Mouse (Mus musculus) kidney, adult 2 months (tissue): ENCODE data around the gene Sufu. TPM values are rescaled to one million over a fixed set of nuclear protein-coding genes. Genes with fewer than 3 reads are reported as not detected.

Source experiments
- DNase-seq: peaks from one replicate; pipeline ENCODE4 v3.0.0; 2021
- H3K27ac ChIP-seq: fragments of 200-500 bp; 2 replicates; pipeline ENCODE4 v1.5.1; 2012; ENCODE audit warnings: low read depth, low read length, control low read depth, inconsistent platforms; ENCODE audit not compliant: insufficient read depth
- H3K27me3 ChIP-seq: fragments of 200-500 bp; replicated peaks from 2 replicates; pipeline ENCODE4 v1.6.1; 2012; ENCODE audit warnings: mild to moderate bottlenecking, moderate library complexity, low read length, inconsistent platforms; ENCODE audit not compliant: control insufficient read depth, insufficient read depth
- H3K36me3 ChIP-seq: fragments of 200-500 bp; 2 replicates; pipeline ENCODE4 v1.6.1; 2012; ENCODE audit warnings: mild to moderate bottlenecking, moderate library complexity, low read length, inconsistent platforms; ENCODE audit not compliant: control insufficient read depth, insufficient read depth
- H3K4me1 ChIP-seq: fragments of 200-500 bp; 2 replicates; pipeline ENCODE4 v1.6.1; 2011; ENCODE audit warnings: low read length; ENCODE audit not compliant: control insufficient read depth, insufficient read depth
- H3K4me3 ChIP-seq: fragments of 200-500 bp; 2 replicates; pipeline ENCODE4 v1.5.1; 2011; ENCODE audit warnings: mild to moderate bottlenecking, low read depth, low read length, control low read depth; ENCODE audit not compliant: insufficient read depth
- CTCF ChIP-seq: fragments of 200-500 bp; conservative IDR thresholded peaks from 2 replicates; pipeline ENCODE4 v1.5.1; 2011; ENCODE audit warnings: low read depth, mild to moderate bottlenecking, control low read depth, low read length, moderate library complexity, mixed read lengths; ENCODE audit not compliant: insufficient read depth, insufficient read length
- POLR2A ChIP-seq: fragments of 200-500 bp; IDR thresholded peaks from one replicate; pipeline ENCODE4 v1.6.1; 2011; ENCODE audit warnings: low read depth, low read length, control low read depth
- WGBS: fragments of 180-500 bp; shearing (Covaris S2); methylation state at CpG from one replicate; pipeline ENCODE4 v1.1.7; 2018; 5-methylcytosine and 5-hydroxymethylcytosine counted together
- polyA plus RNA-seq: library from polyadenylated mRNA; depleted of rRNA; stranded (reverse); fragments of >200 nt; gene quantifications from 2 replicates; pipeline ENCODE4 v1.2.3, GENCODE M21; 2012

The Sufu gene
- polyA plus RNA-seq, 1 experiment, result 38.2 TPM

GRCm38 (mm10) chr19:46394712-46395108 is 2.0 kb upstream of the Sufu start:
- H3K27ac ChIP-seq, result peak overlapping the region; percentile 17; the same call in 1 of the 2 replicates
- no peak for DNase-seq
- no peak for TF ChIP-seq CTCF
- no peak for TF ChIP-seq POLR2A
- peaks cover 9% of the 10 kb centered on the region; the same call in 1 of the 2 replicates for H3K4me1 ChIP-seq
- H3K4me3 ChIP-seq, result peak overlapping the region; percentile 59
- no peaks in the 10 kb centered on the region for H3K27me3 ChIP-seq
- no peaks in the 10 kb centered on the region; the same call in 1 of the 2 replicates for H3K36me3 ChIP-seq
- WGBS, result 1% methylated on average over 10 of the region's 10 CpGs

- WGBS, result under 1% methylated on average over 51 of the region's 51 CpGs
- Histone ChIP-seq H3K4me1 (peaks cover 15% of the 10 kb centered on the region; the same call in 1 of the 2 replicates), H3K36me3 (no peaks in the 10 kb centered on the region), H3K4me3 (peak within 1 kb of the TSS; percentile 75), H3K27ac (peak within 1 kb of the TSS; percentile 72), H3K27me3 (no peaks in the 10 kb centered on the region)
- TF ChIP-seq CTCF (no peak), POLR2A (peak; percentile 80)
- DNase-seq, result peak; percentile 99
Measured at GRCm38 (mm10) chr19:46395109-46396009, 1.3 kb upstream of the Sufu start, which contains the start of gene Actr1a. Gene Actr1a, minus strand, starts transcription at chr19:46395748.

GRCm38 (mm10) chr19:46396109-46396508 is 587 bp upstream of the Sufu start:
- DNase-seq, result no peak
- WGBS, result 12% methylated on average over 8 of the region's 8 CpGs
- H3K4me1 ChIP-seq, result peaks cover 22% of the 10 kb centered on the region; the same call in 1 of the 2 replicates
- no peak for TF ChIP-seq CTCF
- TF ChIP-seq POLR2A, result no peak
- no peak overlapping the region for H3K27ac ChIP-seq
- no peaks in the 10 kb centered on the region for H3K36me3 ChIP-seq
- H3K27me3 ChIP-seq, result no peaks in the 10 kb centered on the region
- H3K4me3 ChIP-seq, result no peak overlapping the region

- Histone ChIP-seq H3K4me3 (peak overlapping the region; percentile 88), H3K4me1 (peaks cover 24% of the 10 kb centered on the region; the same call in 1 of the 2 replicates), H3K27me3 (no peaks in the 10 kb centered on the region), H3K27ac (peak overlapping the region; percentile 70), H3K36me3 (0 out of 2 replicates have a peak, but pooled peaks cover 1% of the 10 kb centered on the region)
- WGBS, result 3% methylated on average over 19 of the region's 19 CpGs
- DNase-seq, result peak; percentile 45
- no peak for TF ChIP-seq POLR2A
- TF ChIP-seq CTCF, result no peak
Measured at GRCm38 (mm10) chr19:46397436-46398001, 823 bp downstream of the Sufu start.

GRCm38 (mm10) chr19:46398401-46398800 is 1.7 kb downstream of the Sufu start:
- Histone ChIP-seq H3K36me3 (peaks cover 4% of the 10 kb centered on the region; the same call in 1 of the 2 replicates), H3K4me1 (peaks cover 28% of the 10 kb centered on the region; the same call in 1 of the 2 replicates), H3K27ac (0 out of 2 replicates have a peak overlapping the region, but pooled peaks have one; percentile 10), H3K27me3 (no peaks in the 10 kb centered on the region), H3K4me3 (peak overlapping the region; percentile 88)
- no peak for TF ChIP-seq CTCF
- TF ChIP-seq POLR2A, result no peak
- 36% methylated on average over 3 of the region's 3 CpGs for WGBS
- DNase-seq, result no peak

- Histone ChIP-seq H3K27ac (peak overlapping the region; percentile 26; the same call in 1 of the 2 replicates), H3K36me3 (peaks cover 4% of the 10 kb centered on the region; the same call in 1 of the 2 replicates), H3K27me3 (no peaks in the 10 kb centered on the region), H3K4me1 (peaks cover 30% of the 10 kb centered on the region; the same call in 1 of the 2 replicates), H3K4me3 (no peak overlapping the region)
- DNase-seq, result peak; percentile 63
- TF ChIP-seq POLR2A (no peak), CTCF (no peak)
- WGBS, result 65% methylated on average over 6 of the region's 6 CpGs
Measured at GRCm38 (mm10) chr19:46399372-46399771, 2.7 kb downstream of the Sufu start.
